Mouse (Mus musculus): ENCODE data around the gene C2cd3. TPM values are rescaled to one million over a fixed set of nuclear protein-coding genes. Genes with fewer than 3 reads are reported as not detected.
A peak's percentile ranks its signal among the peaks of the same experiment; 100 is the strongest.

Gene C2cd3
- polyA plus RNA-seq (2015; fragmentation: Nextera tagmentation; extraction: Ambion mirVana): 14.1 and 14.5 TPM in 2 replicates

DNA sequence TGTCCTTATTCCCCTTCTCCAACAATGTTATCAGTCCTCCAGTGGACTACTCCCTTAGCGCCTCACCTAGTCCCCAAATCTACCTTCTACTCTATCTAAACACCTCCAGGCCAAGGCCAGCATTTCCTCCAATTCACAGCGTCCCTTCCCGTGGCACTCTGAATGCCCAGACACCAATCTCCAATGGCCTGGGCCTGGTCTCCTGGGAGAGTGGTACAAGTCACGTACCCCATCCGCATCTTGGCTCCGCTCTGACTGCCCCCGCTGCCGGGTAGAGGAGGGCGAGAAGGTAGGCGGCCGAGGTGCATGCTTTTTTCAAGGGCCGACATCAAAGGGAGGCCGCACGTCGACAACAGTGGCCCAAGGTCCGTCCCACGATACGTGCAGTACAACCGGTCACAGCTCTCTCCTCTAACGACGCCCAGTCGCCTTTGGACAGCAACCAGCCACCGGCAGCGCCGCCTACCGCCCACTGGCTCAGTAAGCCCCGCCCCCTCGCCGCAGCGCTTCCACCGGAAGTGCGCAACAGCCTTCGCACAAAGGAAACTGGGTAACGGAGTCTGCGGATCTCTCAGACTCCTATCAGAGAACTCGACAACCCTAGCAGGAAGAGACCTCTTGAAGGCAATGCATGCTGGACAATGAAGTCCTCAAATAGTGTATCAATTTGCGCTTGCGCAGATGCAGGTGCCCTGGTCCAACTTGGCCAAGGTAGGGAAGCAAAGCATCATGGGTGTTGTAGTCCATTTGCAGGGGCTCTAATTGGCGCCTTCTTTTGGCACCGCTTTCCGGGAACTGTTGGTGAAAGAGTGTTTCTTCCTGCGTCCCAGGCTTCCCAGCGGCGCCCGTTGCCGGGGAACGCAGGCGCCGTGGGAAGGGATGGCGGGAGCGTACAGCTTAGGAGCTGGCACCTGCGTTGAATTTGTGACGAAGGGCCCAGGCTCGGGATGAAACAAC lies at the start of gene C2cd3, which contains the start of gene Ppme1:
TSS of gene C2cd3 (plus strand) at position 739 of the 957 bp plus-strand sequence.
TSS of gene Ppme1 (minus strand) at position 813 of the 957 bp plus-strand sequence.
- H3K9me3 ChIP-seq (replicated peaks; ENCODE audit: control insufficient read depth, low read length): no peaks in the 10 kb centered on the region
- peak; percentile 97 for ATAC-seq (replicated peaks; ENCODE audit: extremely low read depth, insufficient read depth, low FRiP score)
- no peaks in the 10 kb centered on the region for H3K27me3 ChIP-seq (ENCODE audit: control insufficient read depth, insufficient read depth, low read length)
- peak within 1 kb of the TSS; percentile 77 for H3K4me2 ChIP-seq (ENCODE audit: low read depth, low read length)
- H3K4me3 ChIP-seq (ENCODE audit: low read length): peak within 1 kb of the TSS; percentile 77
- H3K9ac ChIP-seq (ENCODE audit: low read length): peak within 1 kb of the TSS; percentile 85
- H3K36me3 ChIP-seq (ENCODE audit: control insufficient read depth, insufficient read depth): peaks cover 8% of the 10 kb centered on the region; the same call in 1 of the 2 replicates
- WGBS: under 1% methylated on average over 54 of the region's 54 CpGs
- H3K27ac ChIP-seq (ENCODE audit: low read length): peak within 1 kb of the TSS; percentile 92
- H3K4me1 ChIP-seq (ENCODE audit: control insufficient read depth, insufficient read depth, low read length): peaks cover 21% of the 10 kb centered on the region

DNA sequence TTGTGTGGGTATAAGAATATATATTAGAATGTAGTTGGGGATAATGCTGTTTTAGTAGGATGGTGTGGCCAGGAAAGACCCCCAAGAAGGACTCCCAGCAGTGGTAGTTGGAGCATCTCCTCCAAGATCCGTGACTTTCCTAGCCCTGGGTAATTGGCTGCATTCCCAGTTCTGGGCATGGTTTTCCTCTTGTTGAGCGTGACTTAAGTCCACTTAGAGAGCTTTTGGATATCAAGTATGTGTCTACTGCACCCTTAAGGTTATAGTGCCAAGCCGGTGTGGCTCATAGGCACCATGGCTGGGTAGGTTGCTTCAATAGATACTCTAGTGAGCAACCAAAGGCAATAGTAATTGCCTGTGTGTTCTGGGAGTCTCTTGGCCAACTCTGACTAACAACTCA lies 48.3 kb upstream of the C2cd3 start:
- Histone ChIP-seq H3K27ac (ENCODE audit: low read length) (no peak overlapping the region), H3K4me3 (ENCODE audit: low read length) (no peak overlapping the region), H3K4me2 (ENCODE audit: low read depth, low read length) (no peak overlapping the region), H3K27me3 (ENCODE audit: control insufficient read depth, insufficient read depth, low read length) (no peaks in the 10 kb centered on the region), H3K9ac (ENCODE audit: low read length) (no peak overlapping the region), H3K9me3 (replicated peaks; ENCODE audit: control insufficient read depth, low read length) (no peaks in the 10 kb centered on the region), H3K36me3 (ENCODE audit: control insufficient read depth, insufficient read depth) (peaks cover 16% of the 10 kb centered on the region), H3K4me1 (ENCODE audit: control insufficient read depth, insufficient read depth, low read length) (no peaks in the 10 kb centered on the region)
- ATAC-seq (replicated peaks; ENCODE audit: extremely low read depth, insufficient read depth, low FRiP score): no peak
- WGBS: 37% methylated on average over 3 of the region's 3 CpGs

DNA sequence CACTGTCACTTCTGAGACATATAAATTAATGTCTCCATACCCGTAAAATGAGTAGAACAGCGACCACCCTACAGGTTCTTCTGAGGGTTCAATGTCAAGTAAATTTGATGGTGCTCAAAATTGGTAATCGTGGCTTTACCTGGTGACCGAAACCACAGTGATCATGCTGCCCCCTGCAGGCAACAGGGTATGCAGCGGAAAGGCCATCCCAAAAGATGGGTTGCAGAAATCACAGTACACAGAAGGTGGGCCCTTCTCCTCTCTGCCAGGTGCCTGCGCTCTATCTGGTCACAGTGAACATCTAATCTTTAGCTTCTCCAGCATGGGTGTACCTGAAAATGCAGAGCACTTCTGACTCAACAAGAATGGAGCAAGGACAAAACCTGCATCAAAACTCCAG lies 46.6 kb upstream of the C2cd3 start:
- no peak overlapping the region for H3K9ac ChIP-seq (ENCODE audit: low read length)
- peaks cover 16% of the 10 kb centered on the region for H3K36me3 ChIP-seq (ENCODE audit: control insufficient read depth, insufficient read depth)
- no peaks in the 10 kb centered on the region for H3K4me1 ChIP-seq (ENCODE audit: control insufficient read depth, insufficient read depth, low read length)
- H3K4me3 ChIP-seq (ENCODE audit: low read length): no peak overlapping the region
- H3K27ac ChIP-seq (ENCODE audit: low read length): no peak overlapping the region
- no peaks in the 10 kb centered on the region for H3K27me3 ChIP-seq (ENCODE audit: control insufficient read depth, insufficient read depth, low read length)
- H3K9me3 ChIP-seq (replicated peaks; ENCODE audit: control insufficient read depth, low read length): no peaks in the 10 kb centered on the region
- no peak overlapping the region for H3K4me2 ChIP-seq (ENCODE audit: low read depth, low read length)
- 66% methylated on average over 6 of the region's 6 CpGs for WGBS
- no peak for ATAC-seq (replicated peaks; ENCODE audit: extremely low read depth, insufficient read depth, low FRiP score)

DNA sequence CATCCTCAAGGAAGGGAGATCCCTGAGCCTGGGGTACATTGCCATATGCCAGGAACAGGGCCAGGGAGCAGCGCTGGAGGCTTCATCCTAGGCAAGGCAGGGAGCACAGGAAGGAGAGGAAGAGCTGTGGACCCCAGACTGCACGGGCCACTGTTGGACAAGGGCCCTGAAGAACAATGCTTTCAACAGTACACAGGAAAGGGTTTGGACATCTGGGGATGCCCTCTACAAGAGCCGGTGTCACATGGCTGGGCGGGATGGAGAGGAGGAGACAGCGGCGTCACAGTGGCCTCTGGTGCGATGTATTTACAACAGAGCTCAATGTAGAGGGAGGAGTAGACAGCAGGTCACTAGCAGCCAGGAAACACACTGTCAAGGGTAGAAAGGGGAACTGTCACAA lies 44.5 kb upstream of the C2cd3 start:
- H3K4me3 ChIP-seq (ENCODE audit: low read length): no peak overlapping the region
- no peak overlapping the region for H3K4me2 ChIP-seq (ENCODE audit: low read depth, low read length)
- H3K9ac ChIP-seq (ENCODE audit: low read length): no peak overlapping the region
- H3K9me3 ChIP-seq (replicated peaks; ENCODE audit: control insufficient read depth, low read length): no peaks in the 10 kb centered on the region
- peak; percentile 55 for ATAC-seq (replicated peaks; ENCODE audit: extremely low read depth, insufficient read depth, low FRiP score)
- no peaks in the 10 kb centered on the region for H3K4me1 ChIP-seq (ENCODE audit: control insufficient read depth, insufficient read depth, low read length)
- H3K27ac ChIP-seq (ENCODE audit: low read length): no peak overlapping the region
- no peaks in the 10 kb centered on the region for H3K27me3 ChIP-seq (ENCODE audit: control insufficient read depth, insufficient read depth, low read length)
- H3K36me3 ChIP-seq (ENCODE audit: control insufficient read depth, insufficient read depth): peaks cover 28% of the 10 kb centered on the region
- 82% methylated on average over 7 of the region's 7 CpGs for WGBS

DNA sequence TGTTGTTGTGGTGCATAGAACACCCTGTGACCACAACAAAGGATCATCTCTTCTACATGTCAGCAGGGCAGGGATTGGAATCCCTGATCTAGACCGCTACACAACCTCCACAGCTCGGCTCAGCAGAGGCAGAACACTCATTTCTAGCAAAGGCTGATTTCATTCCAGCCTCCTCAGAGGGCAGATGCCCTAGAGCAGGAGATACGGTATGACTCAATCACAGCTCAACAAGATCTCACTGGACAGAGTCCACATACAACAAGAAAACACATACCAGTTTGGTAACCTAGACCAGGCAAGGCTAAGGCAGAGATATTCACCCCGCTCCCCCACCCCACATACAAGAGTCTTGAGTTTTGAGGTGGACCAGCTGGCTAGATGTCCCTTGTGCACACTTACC lies 43.4 kb upstream of the C2cd3 start:
- Histone ChIP-seq H3K27me3 (ENCODE audit: control insufficient read depth, insufficient read depth, low read length) (no peaks in the 10 kb centered on the region), H3K4me1 (ENCODE audit: control insufficient read depth, insufficient read depth, low read length) (no peaks in the 10 kb centered on the region), H3K9me3 (replicated peaks; ENCODE audit: control insufficient read depth, low read length) (no peaks in the 10 kb centered on the region), H3K36me3 (ENCODE audit: control insufficient read depth, insufficient read depth) (peaks cover 32% of the 10 kb centered on the region), H3K4me2 (ENCODE audit: low read depth, low read length) (no peak overlapping the region), H3K27ac (ENCODE audit: low read length) (no peak overlapping the region), H3K9ac (ENCODE audit: low read length) (no peak overlapping the region), H3K4me3 (ENCODE audit: low read length) (no peak overlapping the region)
- no peak for ATAC-seq (replicated peaks; ENCODE audit: extremely low read depth, insufficient read depth, low FRiP score)
- WGBS: 76% methylated on average over 4 of the region's 4 CpGs

DNA sequence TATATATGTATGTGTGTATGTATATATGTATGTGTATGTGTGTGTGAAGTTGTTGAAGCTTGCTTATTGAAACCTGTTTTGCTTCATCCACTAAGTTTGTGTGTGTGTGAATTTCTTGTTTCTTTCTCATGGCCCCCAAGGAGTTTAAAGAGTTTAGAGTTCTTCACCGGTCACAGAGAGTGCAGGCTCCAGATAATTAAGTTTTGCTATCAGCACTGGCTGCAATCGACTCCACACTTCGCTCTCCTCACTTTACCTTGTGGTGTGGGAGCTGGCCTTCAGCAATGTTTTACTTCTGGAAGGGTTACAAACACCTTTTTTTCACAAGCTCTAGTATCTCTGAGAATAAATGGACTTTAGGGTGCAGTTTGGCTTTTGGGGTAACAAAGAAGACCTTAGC lies 40.8 kb upstream of the C2cd3 start:
- Histone ChIP-seq H3K27me3 (ENCODE audit: control insufficient read depth, insufficient read depth, low read length) (no peaks in the 10 kb centered on the region), H3K9ac (ENCODE audit: low read length) (no peak overlapping the region), H3K27ac (ENCODE audit: low read length) (no peak overlapping the region), H3K4me1 (ENCODE audit: control insufficient read depth, insufficient read depth, low read length) (no peaks in the 10 kb centered on the region), H3K4me2 (ENCODE audit: low read depth, low read length) (no peak overlapping the region), H3K4me3 (ENCODE audit: low read length) (no peak overlapping the region), H3K36me3 (ENCODE audit: control insufficient read depth, insufficient read depth) (peaks cover 46% of the 10 kb centered on the region), H3K9me3 (replicated peaks; ENCODE audit: control insufficient read depth, low read length) (no peaks in the 10 kb centered on the region)
- WGBS: 79% methylated on average over 3 of the region's 3 CpGs
- no peak for ATAC-seq (replicated peaks; ENCODE audit: extremely low read depth, insufficient read depth, low FRiP score)

DNA sequence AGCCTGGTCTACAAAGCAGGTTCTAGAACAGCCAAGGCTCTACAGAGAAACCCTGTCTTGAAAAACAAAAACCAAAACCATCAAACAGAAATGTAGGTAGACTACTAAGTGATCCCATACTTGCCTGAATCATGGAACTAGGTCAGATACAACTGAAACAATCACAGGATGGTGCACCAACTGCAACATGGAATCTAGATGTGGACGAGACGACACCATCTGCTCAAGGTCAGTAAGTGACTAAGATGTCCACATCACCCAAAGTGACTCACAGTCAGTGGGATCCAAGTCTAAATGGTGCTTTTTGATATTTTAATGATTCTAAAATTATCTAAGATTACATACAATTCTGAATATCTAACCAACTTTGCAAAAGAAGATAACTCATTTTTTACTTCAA lies 36.1 kb upstream of the C2cd3 start:
- Histone ChIP-seq H3K27ac (ENCODE audit: low read length) (no peak overlapping the region), H3K4me2 (ENCODE audit: low read depth, low read length) (no peak overlapping the region), H3K9ac (ENCODE audit: low read length) (no peak overlapping the region), H3K4me1 (ENCODE audit: control insufficient read depth, insufficient read depth, low read length) (no peaks in the 10 kb centered on the region), H3K27me3 (ENCODE audit: control insufficient read depth, insufficient read depth, low read length) (no peaks in the 10 kb centered on the region), H3K36me3 (ENCODE audit: control insufficient read depth, insufficient read depth) (peaks cover 56% of the 10 kb centered on the region), H3K4me3 (ENCODE audit: low read length) (no peak overlapping the region), H3K9me3 (replicated peaks; ENCODE audit: control insufficient read depth, low read length) (no peaks in the 10 kb centered on the region)
- ATAC-seq (replicated peaks; ENCODE audit: extremely low read depth, insufficient read depth, low FRiP score): no peak
- WGBS: 90% methylated on average over 2 of the region's 2 CpGs

DNA sequence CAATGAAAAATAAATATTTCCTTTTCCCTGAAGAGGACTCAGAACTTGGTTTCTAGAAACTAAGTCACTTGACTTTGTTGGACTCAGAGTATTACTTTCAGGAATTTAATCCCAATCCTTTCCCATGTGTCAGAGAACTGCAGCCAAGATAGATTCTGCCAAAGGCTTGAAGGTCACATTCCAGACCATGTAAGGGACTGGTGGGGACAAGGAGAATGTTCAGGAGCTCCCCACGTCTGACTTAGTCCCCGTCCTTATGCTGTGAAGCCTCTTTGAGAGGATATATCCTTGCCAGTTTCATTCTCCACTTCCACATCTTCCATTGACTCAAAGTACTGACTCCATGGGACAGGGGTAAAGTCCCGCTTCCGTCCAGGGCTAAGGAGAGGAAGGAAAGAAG lies 17.0 kb upstream of the C2cd3 start:
- no peak overlapping the region for H3K4me3 ChIP-seq (ENCODE audit: low read length)
- peaks cover 12% of the 10 kb centered on the region; the same call in 1 of the 2 replicates for H3K36me3 ChIP-seq (ENCODE audit: control insufficient read depth, insufficient read depth)
- ATAC-seq (replicated peaks; ENCODE audit: extremely low read depth, insufficient read depth, low FRiP score): peak; percentile 86
- H3K27ac ChIP-seq (ENCODE audit: low read length): peak overlapping the region; percentile 85
- no peaks in the 10 kb centered on the region for H3K27me3 ChIP-seq (ENCODE audit: control insufficient read depth, insufficient read depth, low read length)
- H3K9me3 ChIP-seq (replicated peaks; ENCODE audit: control insufficient read depth, low read length): no peaks in the 10 kb centered on the region
- peaks cover 11% of the 10 kb centered on the region for H3K4me1 ChIP-seq (ENCODE audit: control insufficient read depth, insufficient read depth, low read length)
- H3K9ac ChIP-seq (ENCODE audit: low read length): no peak overlapping the region
- no peak overlapping the region for H3K4me2 ChIP-seq (ENCODE audit: low read depth, low read length)
- WGBS: 56% methylated on average over 4 of the region's 4 CpGs

DNA sequence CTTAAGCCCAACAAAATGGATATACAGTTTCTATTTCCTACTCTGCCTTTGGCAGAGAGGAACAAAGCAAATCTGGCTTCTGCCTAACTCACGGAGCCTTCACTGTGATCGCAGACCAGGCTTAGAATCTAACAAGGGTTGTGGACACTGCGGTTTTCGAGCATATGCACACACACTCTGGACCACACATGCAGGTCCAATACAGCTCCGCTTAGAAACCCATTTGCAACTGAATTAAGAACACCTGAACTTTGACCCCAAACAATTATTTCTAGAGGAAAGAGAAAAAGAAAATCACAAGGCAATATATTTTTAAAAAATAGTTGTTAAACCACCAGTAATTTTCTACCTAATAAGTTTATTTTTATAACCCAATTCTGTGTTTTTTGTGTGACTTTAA lies 15.7 kb upstream of the C2cd3 start:
- Histone ChIP-seq H3K4me3 (ENCODE audit: low read length) (no peak overlapping the region), H3K36me3 (ENCODE audit: control insufficient read depth, insufficient read depth) (peaks cover 9% of the 10 kb centered on the region; the same call in 1 of the 2 replicates), H3K9ac (ENCODE audit: low read length) (no peak overlapping the region), H3K27me3 (ENCODE audit: control insufficient read depth, insufficient read depth, low read length) (no peaks in the 10 kb centered on the region), H3K4me1 (ENCODE audit: control insufficient read depth, insufficient read depth, low read length) (peaks cover 11% of the 10 kb centered on the region), H3K27ac (ENCODE audit: low read length) (no peak overlapping the region), H3K4me2 (ENCODE audit: low read depth, low read length) (no peak overlapping the region), H3K9me3 (replicated peaks; ENCODE audit: control insufficient read depth, low read length) (no peaks in the 10 kb centered on the region)
- ATAC-seq (replicated peaks; ENCODE audit: extremely low read depth, insufficient read depth, low FRiP score): no peak
- 82% methylated on average over 5 of the region's 5 CpGs for WGBS
